Mouse (Mus musculus) cerebellum, adult 9-10 months (tissue): ENCODE measurements around the gene Prkce.
A peak's percentile ranks its signal among the peaks of the same experiment; 100 is the strongest.

Experiments
- DNase-seq: peaks from one replicate; pipeline ENCODE4 v3.0.0; 2022

Gene Prkce

GRCm38 (mm10) chr17:86183788-86184187 lies 16.2 kb downstream of the Prkce start:
- no peak for DNase-seq

- DNase-seq, result no peak
These were observed 17.1 kb downstream of the Prkce start for GRCm38 (mm10) chr17:86184552-86185209.

GRCm38 (mm10) chr17:86185584-86185983 lies 18.0 kb downstream of the Prkce start:
- DNase-seq, result no peak

GRCm38 (mm10) chr17:86187777-86188176 lies 20.2 kb downstream of the Prkce start:
- DNase-seq, result no peak

GRCm38 (mm10) chr17:86193979-86194378 lies 26.4 kb downstream of the Prkce start:
- DNase-seq, result no peak

- no peak for DNase-seq
These were observed 27.3 kb downstream of the Prkce start for GRCm38 (mm10) chr17:86194921-86195320.

- DNase-seq, result no peak
These were observed 31.2 kb downstream of the Prkce start for GRCm38 (mm10) chr17:86198496-86199465.

GRCm38 (mm10) chr17:86201981-86202380 lies 34.4 kb downstream of the Prkce start:
- no peak for DNase-seq

GRCm38 (mm10) chr17:86202972-86203371 lies 35.4 kb downstream of the Prkce start:
- DNase-seq, result no peak

GRCm38 (mm10) chr17:86203531-86204450 lies 36.2 kb downstream of the Prkce start:
- DNase-seq, result peak; percentile 69

GRCm38 (mm10) chr17:86206289-86206688 lies 38.7 kb downstream of the Prkce start:
- no peak for DNase-seq

GRCm38 (mm10) chr17:86208057-86208820 lies 40.7 kb downstream of the Prkce start:
- no peak for DNase-seq

GRCm38 (mm10) chr17:86208821-86209186 lies 41.2 kb downstream of the Prkce start:
- no peak for DNase-seq

GRCm38 (mm10) chr17:86209680-86210251 lies 42.2 kb downstream of the Prkce start:
- peak; percentile 70 for DNase-seq

GRCm38 (mm10) chr17:86212204-86212603 lies 44.6 kb downstream of the Prkce start:
- peak; percentile 75 for DNase-seq

- no peak for DNase-seq
These were observed 46.7 kb downstream of the Prkce start for GRCm38 (mm10) chr17:86214285-86214684.

- DNase-seq, result no peak
These were observed 47.2 kb downstream of the Prkce start for GRCm38 (mm10) chr17:86214741-86215140.

- DNase-seq, result peak; percentile 38
These were observed 48.2 kb downstream of the Prkce start for GRCm38 (mm10) chr17:86215771-86216170.

- DNase-seq, result no peak
These were observed 49.9 kb downstream of the Prkce start for GRCm38 (mm10) chr17:86217468-86217867.

GRCm38 (mm10) chr17:86218553-86218952 lies 51.0 kb downstream of the Prkce start:
- DNase-seq, result no peak

GRCm38 (mm10) chr17:86225488-86226186 lies 58.1 kb downstream of the Prkce start:
- DNase-seq, result peak; percentile 73
